Mouse (Mus musculus) right cerebral cortex, postnatal 14 days (tissue): ENCODE measurements around the gene Olfr105-ps.

Experiments
- DNase-seq: peaks from one replicate; pipeline ENCODE4 v3.0.0; 2022

The Olfr105-ps gene

DNA sequence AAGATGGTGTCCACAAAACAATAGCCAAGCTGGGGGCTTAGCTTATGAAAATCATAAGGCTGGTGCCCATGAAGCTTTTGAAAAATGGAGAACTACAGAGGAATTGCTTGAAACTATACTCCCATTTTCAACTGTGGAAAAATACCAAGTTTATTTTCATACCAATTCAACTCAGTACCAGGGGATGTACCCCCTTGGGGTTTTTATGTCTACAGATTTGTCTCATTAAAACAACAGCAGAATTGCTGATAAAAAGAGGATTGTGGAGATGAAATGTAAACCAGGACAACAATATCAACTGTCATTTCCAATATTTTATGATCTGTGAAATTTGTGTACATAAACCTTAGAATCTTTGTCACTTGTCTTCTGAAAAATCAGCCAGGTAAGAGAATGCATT, at the start of gene Olfr105-ps:
TSS of gene Olfr105-ps (plus strand) at position 301 of the 400 bp plus-strand sequence.
- no peak for DNase-seq

DNA sequence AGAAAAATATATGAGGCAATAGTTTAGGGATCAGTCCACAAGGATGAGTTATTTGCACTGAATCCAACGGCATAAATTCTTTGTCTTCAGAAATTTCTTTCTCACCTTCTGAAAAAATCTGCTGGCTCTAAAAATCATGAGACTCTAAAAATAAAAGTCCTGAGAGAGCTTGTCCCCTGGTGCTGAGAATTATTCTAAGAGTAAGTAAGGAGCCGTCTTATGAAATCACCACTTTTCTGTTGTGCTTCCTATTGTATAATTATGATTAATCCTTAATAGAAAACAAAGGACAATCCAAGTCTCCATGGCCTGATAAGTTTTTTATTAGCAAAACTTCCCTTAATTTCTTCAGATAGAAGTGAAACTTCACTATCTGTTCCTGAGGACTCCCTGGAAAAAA, 39.2 kb upstream of the Olfr105-ps start, which contains the start of gene Olfr103:
TSS of gene Olfr103 (minus strand) at position 101 of the 400 bp plus-strand sequence.
- no peak for DNase-seq

DNA sequence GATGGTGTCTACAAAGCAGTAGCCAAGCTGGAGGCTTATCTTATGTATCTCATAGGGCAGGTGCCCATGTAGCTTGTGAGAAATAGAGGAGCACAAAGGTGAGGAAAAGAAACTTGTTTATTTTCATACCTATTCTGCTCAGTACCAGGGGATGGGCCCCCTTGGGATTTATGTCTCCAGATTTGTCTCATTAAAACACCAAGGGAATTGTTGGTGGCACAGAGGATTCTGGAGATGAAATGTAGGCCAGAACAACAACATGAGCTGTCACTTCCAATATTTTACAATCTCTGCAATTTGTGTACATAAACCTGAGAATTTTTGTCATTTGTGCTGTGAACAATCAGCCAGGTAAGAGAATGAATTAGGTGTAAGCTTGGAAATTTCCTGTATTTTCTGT, 19.6 kb upstream of the Olfr105-ps start, which contains the start of gene Olfr104-ps:
TSS of gene Olfr104-ps (plus strand) at position 301 of the 400 bp plus-strand sequence.
- DNase-seq: no peak

DNA sequence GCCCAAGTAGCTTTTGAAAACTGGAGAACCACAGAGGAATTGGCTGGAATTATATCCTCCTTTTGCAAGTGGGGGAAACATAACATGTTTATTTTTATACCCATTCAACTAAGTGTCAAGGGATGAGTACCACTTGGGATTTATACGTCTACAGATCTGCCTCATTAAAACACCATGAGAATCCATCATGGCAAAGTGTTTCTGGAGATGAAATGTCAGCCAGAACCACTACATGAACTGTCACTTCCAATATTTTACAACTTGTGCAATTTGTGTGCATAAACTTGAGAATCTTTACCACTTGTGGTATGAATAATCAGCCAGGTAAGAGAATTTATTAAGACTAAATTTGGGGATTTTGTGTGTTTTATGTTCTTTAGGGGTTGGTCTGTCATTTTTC, 11.3 kb downstream of the Olfr105-ps start, which contains the start of gene Olfr106-ps:
TSS of gene Olfr106-ps (plus strand) at position 301 of the 400 bp plus-strand sequence.
- no peak for DNase-seq

DNA sequence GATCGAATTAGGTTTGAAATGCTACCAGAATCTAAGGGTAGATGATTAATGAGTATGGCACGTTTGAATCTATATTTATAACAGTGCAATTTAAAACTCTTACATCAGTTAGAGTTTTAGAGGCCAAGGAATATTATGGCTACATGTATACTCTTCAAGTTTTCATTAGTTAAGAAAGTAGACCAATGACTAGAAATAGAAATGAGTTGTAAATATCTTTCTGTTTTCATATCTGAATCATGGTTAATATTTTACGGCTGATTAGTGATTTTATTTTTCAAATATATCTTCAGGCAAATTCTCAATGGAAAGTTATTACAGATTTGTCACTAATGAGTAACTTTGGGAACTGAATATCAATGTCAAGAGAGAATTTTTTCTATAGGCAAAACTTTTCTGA, 20.1 kb downstream of the Olfr105-ps start, which contains the start of gene Olfr107:
TSS of gene Olfr107 (plus strand) at position 301 of the 400 bp plus-strand sequence.
- DNase-seq: no peak

DNA sequence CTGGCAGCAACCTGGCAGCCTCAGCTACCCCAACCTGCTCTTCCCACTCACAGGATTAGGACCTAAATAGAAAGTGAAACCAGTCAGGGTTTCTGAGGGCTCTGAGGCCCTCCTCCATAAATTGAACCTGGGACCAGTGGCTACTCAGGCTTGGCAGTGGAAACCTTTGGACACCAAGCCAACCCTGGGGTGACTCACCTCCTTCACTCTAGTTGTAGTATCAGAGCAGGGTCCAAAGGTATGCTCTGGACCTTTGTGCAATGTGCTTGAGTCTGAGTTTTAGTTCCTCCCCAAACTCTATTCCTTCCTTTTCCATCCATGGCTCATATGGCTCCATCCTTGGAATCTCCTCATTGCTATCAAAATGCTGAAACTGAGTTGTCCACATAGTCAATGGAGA, 34.5 kb downstream of the Olfr105-ps start:
- DNase-seq: no peak
